Comparison of ENCODE assay signal across 28 mouse cellular contexts in the genomic region with DNA sequence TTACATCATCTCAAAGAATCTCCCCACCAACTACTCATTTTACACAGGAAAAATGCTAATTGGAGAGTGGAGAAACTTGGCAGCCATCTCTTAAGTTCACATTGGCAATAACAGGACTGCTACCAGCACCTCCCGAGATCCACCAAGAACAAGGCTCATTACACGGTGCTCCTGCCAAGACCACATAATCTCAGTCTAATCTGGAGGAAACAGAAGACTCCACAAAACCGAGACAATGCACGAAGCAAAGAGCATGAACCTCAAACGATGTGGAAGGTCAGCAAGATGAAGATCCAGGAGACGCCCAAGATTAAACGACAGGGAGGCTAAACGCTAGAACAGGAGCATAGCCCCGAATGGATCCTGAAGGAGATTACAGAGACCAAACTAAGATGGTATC. TPM values are rescaled to one million over a fixed set of nuclear protein-coding genes. Genes with fewer than 3 reads are reported as not detected.
A peak's percentile ranks its signal among the peaks of the same experiment; 100 is the strongest.
DNase-seq lines count a peak whose midpoint lies in the region; ATAC-seq and TF ChIP-seq lines count a peak whose summit lies in the region.
"Had no signal": no experiment of that assay in that cellular context is flagged by ENCODE, and none has a peak within 500 bp of the region (broad histone marks: within the 10 kb centered on the region; RNA-seq: fewer than 3 reads in every experiment).

No protein-coding gene starts in this region.

- H3K36me3 ChIP-seq in small intestine, adult 2 months (ENCODE audit: control insufficient read depth, insufficient read depth, low read length) = peaks cover 15% of the 10 kb centered on the region
- H3K36me3 ChIP-seq: embryonic facial prominence, embryonic 13.5 days; forebrain, embryonic 10.5 days; forebrain, embryonic 15.5 days; hindbrain, embryonic 12.5 days; liver, embryonic 12.5 days; midbrain, embryonic 13.5 days; neural tube, embryonic 15.5 days; stomach, embryonic 15.5 days had no signal

- peak overlapping the region; percentile 78 for H3K27ac ChIP-seq in brown adipose tissue, adult 24 weeks (replicated peaks; ENCODE audit: low read depth, low read length)
- H3K27ac ChIP-seq in small intestine, adult 2 months (ENCODE audit: insufficient read depth, low read depth, low read length) = peak overlapping the region; percentile 73
- H3K27ac ChIP-seq: embryonic facial prominence, embryonic 13.5 days; forebrain, embryonic 10.5 days; forebrain, embryonic 15.5 days; hindbrain, embryonic 12.5 days; hindbrain, postnatal 0 days; layer of hippocampus, adult 2 months; liver, embryonic 12.5 days; midbrain, embryonic 13.5 days; neural tube, embryonic 15.5 days; stomach, embryonic 15.5 days had no signal

- peak; percentile 79 for DNase-seq in heart, adult 8-10 months (ENCODE audit: low spot score)
- DNase-seq in heart, postnatal 4 days = no peak
- peak; percentile 17 to 18 for DNase-seq in heart, postnatal 14 days
- no peak for DNase-seq in cerebellum, postnatal 25 days
- DNase-seq: adrenal gland, adult 8-10 months; cerebellum, adult 8-10 months; gastrocnemius, postnatal 10 days; kidney, adult 18-20 months; kidney, postnatal 36 days; liver, postnatal 0 days; lung, postnatal 36 days; retina, postnatal 1 day; right cerebral cortex, postnatal 14 days had no signal

- no peak for ATAC-seq in inflammation-experienced regulatory T-cells, adult 6 months
- ATAC-seq: forebrain, embryonic 15.5 days; hindbrain, postnatal 0 days; liver, embryonic 12.5 days; liver, postnatal 0 days; midbrain, embryonic 13.5 days had no signal

- no peaks in the 10 kb centered on the region for H3K27me3 ChIP-seq in small intestine, adult 2 months (ENCODE audit: control insufficient read depth, insufficient read depth, low read length)
- H3K27me3 ChIP-seq: CH12.LX; embryonic facial prominence, embryonic 13.5 days; forebrain, embryonic 15.5 days; liver, embryonic 12.5 days; stomach, embryonic 15.5 days had no signal

- H3K4me3 ChIP-seq in brown adipose tissue, adult 24 weeks (ENCODE audit: insufficient read depth, low read depth, low read length) = no peak overlapping the region
- H3K4me3 ChIP-seq in small intestine, adult 2 months (ENCODE audit: low read depth, low read length) = no peak overlapping the region
- H3K4me3 ChIP-seq: embryonic facial prominence, embryonic 13.5 days; forebrain, embryonic 10.5 days; forebrain, embryonic 15.5 days; hindbrain, embryonic 12.5 days; layer of hippocampus, adult 2 months; liver, embryonic 12.5 days; megakaryocyte, embryonic 14.5 days; midbrain, embryonic 13.5 days; neural tube, embryonic 15.5 days; stomach, embryonic 15.5 days had no signal

- 33% methylated on average over 9 of the region's 9 CpGs for WGBS in small intestine, adult 2 months

- intact Hi-C loops in heart, postnatal 14 days (cut with DNase I) = loop anchor here (5.0 kb wide), 1 partner anchor 35 kb away; no protein-coding TSS in a partner anchor

- peaks cover 27% of the 10 kb centered on the region for H3K4me1 ChIP-seq in brown adipose tissue, adult 24 weeks (ENCODE audit: control insufficient read depth, insufficient read depth, insufficient read length, low read length)
- H3K4me1 ChIP-seq in small intestine, adult 2 months (ENCODE audit: control insufficient read depth, insufficient read depth, insufficient read length, low read length) = peaks cover 41% of the 10 kb centered on the region; the same call in 1 of the 2 replicates
- H3K4me1 ChIP-seq: forebrain, embryonic 15.5 days; hindbrain, embryonic 12.5 days; neural tube, embryonic 15.5 days had no signal

- no peak for TF ChIP-seq POLR2A in small intestine, adult 2 months (IDR thresholded peaks at IDR 0.05; ENCODE audit: low read depth, low read length)

- no peak for TF ChIP-seq CTCF in small intestine, adult 2 months (IDR thresholded peaks at IDR 0.05; ENCODE audit: extremely low read depth, insufficient read length, insufficient replicate concordance, low read depth, low read length)

RNA-seq across cellular contexts. Expression of gene Mgat4a, which starts 38.5 kb away (rescaled TPM):
- total RNA-seq in heart, adult 8-10 months (2022) = 10 to 100 TPM in 2 of 4 experiments, 1 to 10 TPM in 2; 7.6 to 10.6 (median 9.4) TPM
- total RNA-seq in heart, postnatal 4 days (2021) = 10 to 100 TPM; 15.1 to 15.5 TPM
- 2.2 and 2.4 TPM in 2 replicates for polyA plus RNA-seq in brown adipose tissue, adult 24 weeks (2012; ENCODE audit: insufficient read depth, insufficient read length, missing spikeins)
- 10 to 100 TPM; 16.2 to 16.9 TPM for total RNA-seq in heart, postnatal 14 days (2021)
- polyA plus RNA-seq in small intestine, adult 2 months (2012; rRNA removed) = 21.6 and 53.3 TPM in 2 replicates
- polyA plus RNA-seq in inflammation-experienced regulatory T-cells, adult 6 months (2017; shearing (Covaris generic)) = 10 to 100 TPM in 1 of 3 experiments, 1 to 10 TPM in 2; 4.4 to 13.2 (median 9.5) TPM

Comparison
In these comparisons a context has a peak if more than half of its experiments do, and no peak if none do; other contexts are left out.
1. DNase-seq: peak in heart, adult 8-10 months (single experiment) and heart, postnatal 14 days (2 of 2); none in heart, postnatal 4 days (single experiment) and cerebellum, postnatal 25 days (0 of 2).